In the genomic region with DNA sequence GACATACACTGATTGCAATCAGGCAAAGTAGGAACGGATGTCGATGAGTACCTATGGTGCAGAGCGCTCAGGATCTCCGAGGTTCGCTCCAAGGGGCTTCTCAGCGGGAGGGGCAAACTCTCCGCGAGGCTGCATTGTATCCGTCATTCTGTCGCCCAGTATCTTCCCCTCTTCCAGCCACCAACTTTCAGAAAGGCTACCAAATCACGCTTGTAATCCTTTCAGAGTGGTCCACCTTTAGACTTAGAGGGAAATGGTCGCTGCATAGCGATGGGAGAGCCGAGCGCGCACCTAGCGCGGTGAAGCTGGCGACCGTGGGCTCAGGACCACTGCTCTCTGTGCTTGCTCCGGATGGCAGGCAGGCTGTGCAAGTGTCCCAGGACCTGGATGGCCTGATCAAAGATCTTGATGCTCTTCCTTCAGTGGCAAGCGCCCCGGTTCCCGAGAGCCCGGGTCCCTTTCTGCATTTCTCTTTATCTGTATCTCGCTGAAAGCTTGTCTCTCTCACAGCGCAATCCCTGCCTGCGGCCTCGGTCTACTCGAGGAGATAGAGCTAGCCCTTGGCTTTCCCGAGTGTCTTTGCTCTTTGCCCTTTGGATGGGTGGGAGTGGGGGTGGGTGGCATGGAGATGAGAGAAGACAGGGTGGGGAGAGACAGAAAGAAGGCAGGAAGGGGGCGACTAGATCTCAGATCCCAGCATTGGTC, we compare ENCODE assay signal across 8 mouse cellular contexts. TPM values are rescaled to one million over a fixed set of nuclear protein-coding genes. Genes with fewer than 3 reads are reported as not detected.
A peak's percentile ranks its signal among the peaks of the same experiment; 100 is the strongest.
DNase-seq lines count a peak whose midpoint lies in the region; ATAC-seq lines count a peak whose summit lies in the region.

No protein-coding gene starts in this region.

- DNase-seq in kidney, adult 18-20 months, result no peak
- DNase-seq in cerebellum, adult 8-10 months, result peak; percentile 34
- DNase-seq in hindbrain, embryonic 10.5 days (ENCODE audit: low spot score), result peak; percentile 48
- peak; percentile 95 for DNase-seq in midbrain, embryonic 11.5 days (ENCODE audit: low spot score, missing footprints)
- no peak for DNase-seq in urinary bladder, postnatal 4 days (ENCODE audit: low spot score in 2 of 2)
- DNase-seq in spleen, postnatal 4 days (ENCODE audit: low spot score in 2 of 2), result no peak

- no peak overlapping the region for H3K9ac ChIP-seq in kidney, embryonic 14.5 days (ENCODE audit: low read depth, low read length)
- H3K9ac ChIP-seq in midbrain, embryonic 11.5 days (ENCODE audit: low read length), result peak overlapping the region; percentile 56

- ATAC-seq in kidney, embryonic 14.5 days (ENCODE audit: low FRiP score, low TSS enrichment), result peak; percentile 47; the same call in 1 of the 2 replicates
- ATAC-seq in midbrain, embryonic 11.5 days (ENCODE audit: low FRiP score), result peak; percentile 48
- ATAC-seq in CD4-positive, CD25-positive, alpha-beta regulatory T cell, adult 4 months, result no peak

- no peaks in the 10 kb centered on the region for H3K9me3 ChIP-seq in kidney, embryonic 14.5 days (ENCODE audit: control insufficient read depth, low read length)
- no peaks in the 10 kb centered on the region for H3K9me3 ChIP-seq in hindbrain, embryonic 10.5 days
- no peaks in the 10 kb centered on the region for H3K9me3 ChIP-seq in midbrain, embryonic 11.5 days (ENCODE audit: control insufficient read depth, low read length)

- peaks cover 5% of the 10 kb centered on the region; the same call in 1 of the 2 replicates for H3K4me1 ChIP-seq in kidney, embryonic 14.5 days (ENCODE audit: control insufficient read depth, insufficient read depth, low read length)
- peaks cover 16% of the 10 kb centered on the region for H3K4me1 ChIP-seq in hindbrain, embryonic 10.5 days (replicated peaks)
- peaks cover 4% of the 10 kb centered on the region; the same call in 1 of the 2 replicates for H3K4me1 ChIP-seq in midbrain, embryonic 11.5 days (ENCODE audit: control insufficient read depth, insufficient read depth, low read length)

- WGBS in kidney, embryonic 14.5 days, result 1% methylated on average over 32 of the region's 32 CpGs
- WGBS in hindbrain, embryonic 10.5 days, result 1% methylated on average over 32 of the region's 32 CpGs
- under 1% methylated on average over 32 of the region's 32 CpGs for WGBS in midbrain, embryonic 11.5 days

- H3K36me3 ChIP-seq in kidney, embryonic 14.5 days (ENCODE audit: control insufficient read depth, insufficient read depth, low read length), result no peaks in the 10 kb centered on the region
- no peaks in the 10 kb centered on the region for H3K36me3 ChIP-seq in hindbrain, embryonic 10.5 days
- no peaks in the 10 kb centered on the region for H3K36me3 ChIP-seq in midbrain, embryonic 11.5 days (ENCODE audit: control insufficient read depth, insufficient read depth, low read length)

- H3K4me3 ChIP-seq in kidney, embryonic 14.5 days (ENCODE audit: low read length), result peak overlapping the region; percentile 50
- H3K4me3 ChIP-seq in hindbrain, embryonic 10.5 days, result peak overlapping the region; percentile 67
- peak overlapping the region; percentile 57 for H3K4me3 ChIP-seq in midbrain, embryonic 11.5 days (ENCODE audit: low read depth, low read length)

- no peak overlapping the region for H3K27ac ChIP-seq in kidney, embryonic 14.5 days (ENCODE audit: low read depth, low read length)
- H3K27ac ChIP-seq in hindbrain, embryonic 10.5 days, result peak overlapping the region; percentile 75
- H3K27ac ChIP-seq in midbrain, embryonic 11.5 days (ENCODE audit: low read depth, low read length), result no peak overlapping the region

- peak overlapping the region; percentile 89 for H3K4me2 ChIP-seq in kidney, embryonic 14.5 days (replicated peaks; ENCODE audit: low read depth, low read length)
- H3K4me2 ChIP-seq in midbrain, embryonic 11.5 days, result peak overlapping the region; percentile 80

- H3K27me3 ChIP-seq in kidney, embryonic 14.5 days (ENCODE audit: control insufficient read depth, insufficient read depth, low read length), result peaks cover 44% of the 10 kb centered on the region
- peaks cover 52% of the 10 kb centered on the region for H3K27me3 ChIP-seq in hindbrain, embryonic 10.5 days (ENCODE audit: insufficient read depth, poor library complexity, severe bottlenecking)
- peaks cover 17% of the 10 kb centered on the region for H3K27me3 ChIP-seq in midbrain, embryonic 11.5 days (ENCODE audit: control insufficient read depth, insufficient read depth, low read length)

RNA-seq across cellular contexts. Expression of a gene that starts 1.0 kb away (rescaled TPM):
- not detected in 2 replicates for polyA plus RNA-seq in kidney, embryonic 14.5 days (2014; fragmentation: Nextera tagmentation; extraction: Ambion mirVana)
- 0.71 and 1.8 TPM in 2 replicates for polyA plus RNA-seq in hindbrain, embryonic 10.5 days (2016; fragmentation: Nextera tagmentation; extraction: Ambion mirVana)
- 1.1 and 1.4 TPM in 2 replicates for polyA plus RNA-seq in midbrain, embryonic 11.5 days (2014; fragmentation: Nextera tagmentation; extraction: Ambion mirVana)
- not detected for polyA plus RNA-seq in CD4-positive, CD25-positive, alpha-beta regulatory T cell, adult 4 months (2017; shearing (Covaris generic))

Comparison
In these comparisons a context has a peak if more than half of its experiments do, and no peak if none do; other contexts are left out.
1. DNase-seq: peak in cerebellum, adult 8-10 months (single experiment), hindbrain, embryonic 10.5 days (single experiment) and midbrain, embryonic 11.5 days (single experiment); none in kidney, adult 18-20 months (single experiment), urinary bladder, postnatal 4 days (0 of 2) and spleen, postnatal 4 days (0 of 2).
2. Peak in every context shown above with its lines, with median percentiles within 50 percentile points of each other: H3K4me3 ChIP-seq.